In genomic region chr11:85887801-85888450, GRCm38 (mm10) we compare ENCODE assay signal across 15 mouse cellular contexts. TPM values are rescaled to one million over a fixed set of nuclear protein-coding genes. Genes with fewer than 3 reads are reported as not detected.
DNase-seq lines count a peak whose midpoint lies in the region; ATAC-seq and TF ChIP-seq lines count a peak whose summit lies in the region.
"Had no signal": no experiment of that assay in that cellular context is flagged by ENCODE, and none has a peak within 500 bp of the region (broad histone marks: within the 10 kb centered on the region; RNA-seq: fewer than 3 reads in every experiment).

No protein-coding gene starts in this region.

- peak overlapping the region in 1 of 2 experiments; percentile 22; a peak in 2 of 4 replicates for H3K4me3 ChIP-seq in heart, embryonic 14.5 days (ENCODE audit: control insufficient read depth in 1 of 2, insufficient read depth in 1 of 2, low read depth in 1 of 2, low read length in 2 of 2)
- peak overlapping the region; percentile 63 for H3K4me3 ChIP-seq in lung, embryonic 16.5 days (ENCODE audit: low read length)
- peak overlapping the region; percentile 17; the same call in 1 of the 2 replicates for H3K4me3 ChIP-seq in embryonic facial prominence, embryonic 12.5 days
- H3K4me3 ChIP-seq in limb, embryonic 14.5 days (replicated peaks; ENCODE audit: low read length) = peak overlapping the region; percentile 59
- H3K4me3 ChIP-seq: forebrain, embryonic 12.5 days; neural tube, embryonic 13.5 days had no signal

- 4% methylated on average over 17 of the region's 17 CpGs for WGBS in heart, embryonic 14.5 days
- WGBS in lung, embryonic 16.5 days = 4% methylated on average over 17 of the region's 17 CpGs
- WGBS in embryonic facial prominence, embryonic 12.5 days = 3% methylated on average over 17 of the region's 17 CpGs
- WGBS in limb, embryonic 14.5 days = 8% methylated on average over 17 of the region's 17 CpGs

- no peaks in the 10 kb centered on the region for H3K9me3 ChIP-seq in heart, embryonic 14.5 days (ENCODE audit: control insufficient read depth, low read length)
- H3K9me3 ChIP-seq in lung, embryonic 16.5 days (ENCODE audit: control insufficient read depth, low read length) = no peaks in the 10 kb centered on the region
- H3K9me3 ChIP-seq in embryonic facial prominence, embryonic 12.5 days = no peaks in the 10 kb centered on the region
- H3K9me3 ChIP-seq in limb, embryonic 14.5 days (ENCODE audit: control insufficient read depth, low read length) = no peaks in the 10 kb centered on the region
- H3K9me3 ChIP-seq: forebrain, embryonic 12.5 days; neural tube, embryonic 13.5 days had no signal

- no peak overlapping the region for H3K27ac ChIP-seq in heart, embryonic 14.5 days (replicated peaks in 1 of 2; ENCODE audit: control insufficient read depth in 1 of 2, insufficient read depth in 1 of 2, low read depth in 2 of 2, low read length in 2 of 2)
- H3K27ac ChIP-seq in lung, embryonic 16.5 days (ENCODE audit: low read length) = peak overlapping the region; percentile 92
- H3K27ac ChIP-seq in embryonic facial prominence, embryonic 12.5 days = no peak overlapping the region
- H3K27ac ChIP-seq in limb, embryonic 14.5 days (replicated peaks; ENCODE audit: low read depth, low read length) = peak overlapping the region; percentile 93
- H3K27ac ChIP-seq: forebrain, embryonic 12.5 days; neural tube, embryonic 13.5 days had no signal

- peaks cover 4 to 16% of the 10 kb centered on the region in 2 experiments; a peak in 3 of 4 replicates for H3K4me1 ChIP-seq in heart, embryonic 14.5 days (ENCODE audit: control insufficient read depth in 2 of 2, insufficient read depth in 2 of 2, low read length in 2 of 2)
- peaks cover 11% of the 10 kb centered on the region; the same call in 1 of the 2 replicates for H3K4me1 ChIP-seq in lung, embryonic 16.5 days (replicated peaks; ENCODE audit: control insufficient read depth, insufficient read depth, low read length)
- peaks cover 14% of the 10 kb centered on the region for H3K4me1 ChIP-seq in embryonic facial prominence, embryonic 12.5 days
- H3K4me1 ChIP-seq in limb, embryonic 14.5 days (ENCODE audit: control insufficient read depth, insufficient read depth, low read length) = peaks cover 22% of the 10 kb centered on the region

- no peaks in the 10 kb centered on the region for H3K36me3 ChIP-seq in heart, embryonic 14.5 days (ENCODE audit: control insufficient read depth, insufficient read depth, low read length)
- H3K36me3 ChIP-seq in lung, embryonic 16.5 days (ENCODE audit: control insufficient read depth, insufficient read depth, low read length) = 0 out of 2 replicates have a peak, but pooled peaks cover 2% of the 10 kb centered on the region
- H3K36me3 ChIP-seq in embryonic facial prominence, embryonic 12.5 days = no peaks in the 10 kb centered on the region
- H3K36me3 ChIP-seq in limb, embryonic 14.5 days (ENCODE audit: control insufficient read depth, insufficient read depth, low read length) = no peaks in the 10 kb centered on the region; the same call in 1 of the 2 replicates
- H3K36me3 ChIP-seq: forebrain, embryonic 12.5 days; neural tube, embryonic 13.5 days had no signal

- no peak overlapping the region for H3K9ac ChIP-seq in heart, embryonic 14.5 days (ENCODE audit: low read length)
- H3K9ac ChIP-seq in lung, embryonic 16.5 days (ENCODE audit: low read length) = peak overlapping the region; percentile 87
- no peak overlapping the region for H3K9ac ChIP-seq in embryonic facial prominence, embryonic 12.5 days
- H3K9ac ChIP-seq in limb, embryonic 14.5 days (ENCODE audit: low read depth, low read length, severe bottlenecking) = peak overlapping the region; percentile 92
- H3K9ac ChIP-seq: forebrain, embryonic 12.5 days; neural tube, embryonic 13.5 days had no signal

- no peak for ATAC-seq in heart, embryonic 14.5 days (ENCODE audit: insufficient number of reproducible peaks, insufficient read depth, low FRiP score, low read depth)
- no peak for ATAC-seq in lung, embryonic 16.5 days (ENCODE audit: low read depth)
- no peak for ATAC-seq in embryonic facial prominence, embryonic 12.5 days (ENCODE audit: insufficient number of reproducible peaks, insufficient read depth, low FRiP score, low TSS enrichment)
- ATAC-seq in limb, embryonic 14.5 days (ENCODE audit: low FRiP score, low read depth) = no peak
- ATAC-seq in granulocyte monocyte progenitor cell, adult 5-6 weeks (replicated peaks; ENCODE audit: poor library complexity, severe bottlenecking) = no peak
- ATAC-seq: CD4-positive, CD25-positive, alpha-beta regulatory T cell, adult 4 months had no signal

- peak overlapping the region; percentile 35 for H3K4me2 ChIP-seq in heart, embryonic 14.5 days (ENCODE audit: low read length)
- peak overlapping the region; percentile 69 for H3K4me2 ChIP-seq in lung, embryonic 16.5 days (ENCODE audit: low read depth, low read length)
- H3K4me2 ChIP-seq in embryonic facial prominence, embryonic 12.5 days (replicated peaks) = 0 out of 2 replicates have a peak overlapping the region, but pooled peaks have one; percentile 21
- H3K4me2 ChIP-seq in limb, embryonic 14.5 days (replicated peaks; ENCODE audit: low read depth, low read length, severe bottlenecking) = peak overlapping the region; percentile 73
- H3K4me2 ChIP-seq: forebrain, embryonic 12.5 days; neural tube, embryonic 13.5 days had no signal

- DNase-seq in heart, adult 8-10 months (ENCODE audit: low spot score) = no peak
- DNase-seq in lung, adult 18-20 months = no peak
- DNase-seq in limb, embryonic 14.5 days (ENCODE audit: low spot score) = no peak
- DNase-seq in testis, postnatal 14 days (ENCODE audit: low spot score) = no peak
- DNase-seq: layer of hippocampus, postnatal 36 days had no signal

- peaks cover 81% of the 10 kb centered on the region for H3K27me3 ChIP-seq in heart, embryonic 14.5 days (ENCODE audit: control insufficient read depth, insufficient read depth, low read length)
- peaks cover 56% of the 10 kb centered on the region for H3K27me3 ChIP-seq in lung, embryonic 16.5 days (ENCODE audit: control insufficient read depth, insufficient read depth, low read depth, low read length)
- H3K27me3 ChIP-seq in embryonic facial prominence, embryonic 12.5 days = peaks cover 85% of the 10 kb centered on the region
- peaks cover 49% of the 10 kb centered on the region for H3K27me3 ChIP-seq in limb, embryonic 14.5 days (ENCODE audit: control insufficient read depth, insufficient read depth, low read length)

- no peak for TF ChIP-seq POLR2A in limb, embryonic 14.5 days (IDR thresholded peaks at IDR 0.05; ENCODE audit: borderline replicate concordance, extremely low read depth, insufficient read depth, insufficient read length)

RNA-seq across cellular contexts. Expression of gene Tbx4, which starts 1.7 kb away (rescaled TPM):
- 0.11 and 0.23 TPM in 2 replicates for polyA plus RNA-seq in heart, embryonic 14.5 days (2014; fragmentation: Nextera tagmentation; extraction: Ambion mirVana)
- total RNA-seq in heart, adult 8-10 months (2022) = not detected
- 61.4 and 70.5 TPM in 2 replicates for polyA plus RNA-seq in lung, embryonic 16.5 days (2015; fragmentation: Nextera tagmentation; extraction: Ambion mirVana)
- polyA plus RNA-seq in embryonic facial prominence, embryonic 12.5 days (2016; fragmentation: Nextera tagmentation; extraction: Ambion mirVana) = 2.2 and 2.4 TPM in 2 replicates
- polyA plus RNA-seq in limb, embryonic 14.5 days (2012; rRNA removed) = 37.5 and 52.7 TPM in 2 replicates
- polyA plus RNA-seq in limb, embryonic 14.5 days (2014; fragmentation: Nextera tagmentation; extraction: Ambion mirVana) = 15.5 and 20.0 TPM in 2 replicates
- not detected in 2 replicates for total RNA-seq in granulocyte monocyte progenitor cell, adult 5-6 weeks (2014; fragmentation: Nextera tagmentation)
- total RNA-seq in granulocyte monocyte progenitor cell, adult 5-6 weeks (2017) = not detected in 2 replicates
- total RNA-seq: adrenal gland, postnatal 4 days had no signal
- polyA plus RNA-seq: CD4-positive, CD25-positive, alpha-beta regulatory T cell, adult 4 months; kidney, embryonic 14.5 days had no signal

RNA-seq across cellular contexts. Expression of gene Gm11444, which starts 37.8 kb away (rescaled TPM):
- polyA plus RNA-seq in heart, embryonic 14.5 days (2014; fragmentation: Nextera tagmentation; extraction: Ambion mirVana) = not detected in 2 replicates
- not detected for total RNA-seq in heart, adult 8-10 months (2022)
- not detected in 2 replicates for polyA plus RNA-seq in lung, embryonic 16.5 days (2015; fragmentation: Nextera tagmentation; extraction: Ambion mirVana)
- 0.43 TPM in 1 of 2 replicates, not detected in the other for polyA plus RNA-seq in embryonic facial prominence, embryonic 12.5 days (2016; fragmentation: Nextera tagmentation; extraction: Ambion mirVana)
- not detected in 2 replicates for polyA plus RNA-seq in limb, embryonic 14.5 days (2012; rRNA removed)
- not detected in 2 replicates for polyA plus RNA-seq in limb, embryonic 14.5 days (2014; fragmentation: Nextera tagmentation; extraction: Ambion mirVana)
- total RNA-seq in granulocyte monocyte progenitor cell, adult 5-6 weeks (2014; fragmentation: Nextera tagmentation) = not detected in 2 replicates
- not detected in 2 replicates for total RNA-seq in granulocyte monocyte progenitor cell, adult 5-6 weeks (2017)
- total RNA-seq: adrenal gland, postnatal 4 days; gastrocnemius, postnatal 4 days; layer of hippocampus, postnatal 36 days had no signal
- polyA plus RNA-seq: forebrain, embryonic 12.5 days; kidney, embryonic 14.5 days; neural tube, embryonic 13.5 days had no signal

RNA-seq across cellular contexts. Expression of gene Tbx2, which starts 55.6 kb away (rescaled TPM):
- 2.2 and 4.0 TPM in 2 replicates for polyA plus RNA-seq in heart, embryonic 14.5 days (2014; fragmentation: Nextera tagmentation; extraction: Ambion mirVana)
- 1 to 10 TPM; 4.1 to 6.6 (median 4.7) TPM for total RNA-seq in heart, adult 8-10 months (2022)
- polyA plus RNA-seq in lung, embryonic 16.5 days (2015; fragmentation: Nextera tagmentation; extraction: Ambion mirVana) = 24.6 and 25.1 TPM in 2 replicates
- 20.5 and 21.6 TPM in 2 replicates for polyA plus RNA-seq in embryonic facial prominence, embryonic 12.5 days (2016; fragmentation: Nextera tagmentation; extraction: Ambion mirVana)
- 31.7 and 39.1 TPM in 2 replicates for polyA plus RNA-seq in limb, embryonic 14.5 days (2012; rRNA removed)
- 6.5 and 9.3 TPM in 2 replicates for polyA plus RNA-seq in limb, embryonic 14.5 days (2014; fragmentation: Nextera tagmentation; extraction: Ambion mirVana)
- 0.11 TPM in 1 of 2 replicates, not detected in the other for total RNA-seq in granulocyte monocyte progenitor cell, adult 5-6 weeks (2014; fragmentation: Nextera tagmentation)
- total RNA-seq in granulocyte monocyte progenitor cell, adult 5-6 weeks (2017) = not detected in 2 replicates
- polyA plus RNA-seq: CD4-positive, CD25-positive, alpha-beta regulatory T cell, adult 4 months had no signal

Comparison
In these comparisons a context has a peak if more than half of its experiments do, and no peak if none do; other contexts are left out.
1. H3K27ac ChIP-seq: peak in lung, embryonic 16.5 days (single experiment) and limb, embryonic 14.5 days (single experiment); none in heart, embryonic 14.5 days (0 of 2) and embryonic facial prominence, embryonic 12.5 days (single experiment).
2. H3K4me2 ChIP-seq: peak in every context shown above with its lines; median percentile 73 in limb, embryonic 14.5 days; 69 in lung, embryonic 16.5 days; 35 in heart, embryonic 14.5 days; 21 in embryonic facial prominence, embryonic 12.5 days.
3. H3K9ac ChIP-seq: peak in lung, embryonic 16.5 days (single experiment) and limb, embryonic 14.5 days (single experiment); none in heart, embryonic 14.5 days (single experiment) and embryonic facial prominence, embryonic 12.5 days (single experiment).